Mouse (Mus musculus): ENCODE results near the gene Zfp661. TPM values are rescaled to one million over a fixed set of nuclear protein-coding genes. Genes with fewer than 3 reads are reported as not detected.

The Zfp661 gene
- total RNA-seq (2014; rRNA removed): 2.9 and 3.1 TPM in 2 replicates
- polyA plus RNA-seq (2012; rRNA removed): 2.3 TPM in 2 replicates

GRCm38 (mm10) chr2:127586694-127587513 lies at the start of gene Zfp661, which contains the start of gene Mrps5:
Zfp661 (minus strand) TSS chr2:127587094.
Mrps5 (plus strand) TSS chr2:127587222.
- no peaks in the 10 kb centered on the region for H3K27me3 ChIP-seq (ENCODE audit: control insufficient read depth, insufficient read depth, low read length)
- H3K79me2 ChIP-seq (ENCODE audit: control insufficient read depth, insufficient read depth, low read length): peaks cover 17% of the 10 kb centered on the region; the same call in 1 of the 2 replicates
- peak within 1 kb of the TSS; percentile 76 for H3K4me3 ChIP-seq (ENCODE audit: insufficient read depth, low read depth, low read length)
- peak within 1 kb of the TSS; percentile 90 for H3K9ac ChIP-seq (ENCODE audit: low read depth, low read length)
- H3K27ac ChIP-seq (replicated peaks; ENCODE audit: insufficient read depth, low read depth, low read length): peak within 1 kb of the TSS; percentile 87
- TF ChIP-seq POLR2A (IDR thresholded peaks at IDR 0.05; ENCODE audit: extremely low read depth, insufficient read depth, low read length): peak; percentile 69
- TF ChIP-seq CTCF (IDR thresholded peaks at IDR 0.05; ENCODE audit: low read depth, low read length): no peak; the same call in 1 of the 2 replicates
- peaks cover 14% of the 10 kb centered on the region for H3K4me1 ChIP-seq (ENCODE audit: control insufficient read depth, insufficient read depth, low read length)
- WGBS: 5% methylated on average over 39 of the region's 39 CpGs
- peak; percentile 64 for DNase-seq (ENCODE audit: extremely low read depth, low read depth, low spot score)
- no peaks in the 10 kb centered on the region for H3K36me3 ChIP-seq (ENCODE audit: control insufficient read depth, insufficient read depth, low read length)

DNA sequence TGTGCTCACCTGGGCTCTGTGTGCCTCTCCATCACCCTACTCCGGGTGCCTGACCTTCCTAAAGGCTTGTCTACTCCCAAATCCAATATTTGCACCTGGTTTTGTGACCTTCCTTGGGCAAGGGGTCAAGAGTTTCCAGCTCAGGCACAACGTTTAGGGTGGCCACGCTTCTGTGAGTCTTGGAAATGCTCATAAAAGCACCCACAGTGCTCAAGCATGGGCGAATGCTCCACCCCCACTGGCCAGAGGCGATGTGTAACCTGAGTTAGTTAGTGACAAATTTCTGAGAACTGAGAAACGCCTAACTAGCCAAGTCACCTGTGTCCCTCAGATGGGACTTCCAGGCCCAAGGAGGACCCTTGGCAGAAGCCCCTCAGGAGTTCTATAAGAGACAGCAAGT lies 48.7 kb upstream of the Zfp661 start:
- H3K79me2 ChIP-seq (ENCODE audit: control insufficient read depth, insufficient read depth, low read length): no peaks in the 10 kb centered on the region
- TF ChIP-seq POLR2A (IDR thresholded peaks at IDR 0.05; ENCODE audit: extremely low read depth, insufficient read depth, low read length) (no peak), CTCF (IDR thresholded peaks at IDR 0.05; ENCODE audit: low read depth, low read length) (no peak)
- H3K27ac ChIP-seq (replicated peaks; ENCODE audit: insufficient read depth, low read depth, low read length): no peak overlapping the region
- no peaks in the 10 kb centered on the region for H3K27me3 ChIP-seq (ENCODE audit: control insufficient read depth, insufficient read depth, low read length)
- no peak overlapping the region for H3K4me3 ChIP-seq (ENCODE audit: insufficient read depth, low read depth, low read length)
- H3K9ac ChIP-seq (ENCODE audit: low read depth, low read length): no peak overlapping the region
- DNase-seq (ENCODE audit: extremely low read depth, low read depth, low spot score): no peak
- no peaks in the 10 kb centered on the region for H3K4me1 ChIP-seq (ENCODE audit: control insufficient read depth, insufficient read depth, low read length)
- no peaks in the 10 kb centered on the region for H3K36me3 ChIP-seq (ENCODE audit: control insufficient read depth, insufficient read depth, low read length)
- 40% methylated on average over 6 of the region's 6 CpGs for WGBS

- WGBS: 65% methylated on average over 2 of the region's 2 CpGs
- DNase-seq (ENCODE audit: extremely low read depth, low read depth, low spot score): no peak
- TF ChIP-seq POLR2A (IDR thresholded peaks at IDR 0.05; ENCODE audit: extremely low read depth, insufficient read depth, low read length) (no peak), CTCF (IDR thresholded peaks at IDR 0.05; ENCODE audit: low read depth, low read length) (no peak)
- no peaks in the 10 kb centered on the region for H3K27me3 ChIP-seq (ENCODE audit: control insufficient read depth, insufficient read depth, low read length)
- H3K4me3 ChIP-seq (ENCODE audit: insufficient read depth, low read depth, low read length): no peak overlapping the region
- H3K9ac ChIP-seq (ENCODE audit: low read depth, low read length): no peak overlapping the region
- no peaks in the 10 kb centered on the region for H3K4me1 ChIP-seq (ENCODE audit: control insufficient read depth, insufficient read depth, low read length)
- no peak overlapping the region for H3K27ac ChIP-seq (replicated peaks; ENCODE audit: insufficient read depth, low read depth, low read length)
- no peaks in the 10 kb centered on the region for H3K36me3 ChIP-seq (ENCODE audit: control insufficient read depth, insufficient read depth, low read length)
- no peaks in the 10 kb centered on the region for H3K79me2 ChIP-seq (ENCODE audit: control insufficient read depth, insufficient read depth, low read length)
These were observed 45.7 kb upstream of the Zfp661 start for GRCm38 (mm10) chr2:127632601-127633000.

DNA sequence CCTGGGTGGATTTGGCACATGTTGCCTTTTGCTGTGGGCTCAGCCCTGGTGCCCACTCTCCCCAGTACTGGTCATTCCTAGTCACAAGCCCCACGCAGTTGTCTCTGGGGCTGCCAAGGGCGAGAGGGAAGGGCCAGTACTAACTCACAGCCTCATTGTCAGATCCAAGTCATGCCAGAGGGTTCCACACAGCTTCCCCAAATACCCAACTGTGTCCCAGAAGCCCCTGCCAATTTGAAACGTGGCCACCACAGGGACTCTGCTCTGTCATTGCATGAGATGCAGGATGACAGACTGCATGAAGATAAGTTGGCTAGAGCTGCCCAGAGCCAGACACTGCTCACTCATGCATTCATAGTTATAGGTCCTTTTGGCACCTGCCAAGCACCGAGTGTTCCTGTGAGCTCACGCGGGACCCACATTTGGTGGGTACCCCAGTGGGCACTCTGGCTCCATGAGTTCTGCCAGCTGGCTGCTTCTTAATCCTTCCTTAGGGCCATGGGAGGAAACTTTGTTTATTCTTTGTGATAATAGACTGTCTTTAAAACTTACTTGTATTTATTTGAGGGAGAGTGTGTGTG lies 41.2 kb upstream of the Zfp661 start:
- Histone ChIP-seq H3K4me1 (ENCODE audit: control insufficient read depth, insufficient read depth, low read length) (no peaks in the 10 kb centered on the region), H3K27ac (replicated peaks; ENCODE audit: insufficient read depth, low read depth, low read length) (no peak overlapping the region), H3K27me3 (ENCODE audit: control insufficient read depth, insufficient read depth, low read length) (no peaks in the 10 kb centered on the region), H3K36me3 (ENCODE audit: control insufficient read depth, insufficient read depth, low read length) (no peaks in the 10 kb centered on the region), H3K9ac (ENCODE audit: low read depth, low read length) (no peak overlapping the region), H3K79me2 (ENCODE audit: control insufficient read depth, insufficient read depth, low read length) (no peaks in the 10 kb centered on the region), H3K4me3 (ENCODE audit: insufficient read depth, low read depth, low read length) (no peak overlapping the region)
- TF ChIP-seq CTCF (IDR thresholded peaks at IDR 0.05; ENCODE audit: low read depth, low read length): no peak
- no peak for TF ChIP-seq POLR2A (IDR thresholded peaks at IDR 0.05; ENCODE audit: extremely low read depth, insufficient read depth, low read length)
- no peak for DNase-seq (ENCODE audit: extremely low read depth, low read depth, low spot score)
- 75% methylated on average over 6 of the region's 6 CpGs for WGBS

DNA sequence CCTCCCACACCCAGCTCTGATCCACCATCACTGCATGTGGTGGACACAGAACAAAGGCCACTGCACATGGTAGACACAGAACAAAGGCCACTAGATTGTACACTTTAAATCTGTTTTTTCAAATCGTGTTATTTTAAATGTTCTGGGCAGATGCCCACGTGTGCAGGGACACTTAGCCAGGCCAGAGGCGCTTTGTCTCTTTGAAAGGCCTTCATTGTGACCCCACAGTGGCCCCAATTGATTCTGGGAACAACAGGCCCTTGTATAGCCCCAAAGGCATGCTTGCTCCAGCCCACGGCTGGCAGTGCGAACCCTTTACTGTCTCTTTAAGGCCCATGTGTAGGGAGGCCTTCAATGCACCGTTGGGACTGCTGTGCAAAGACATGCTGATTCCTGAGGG lies 40.5 kb upstream of the Zfp661 start:
- TF ChIP-seq CTCF (IDR thresholded peaks at IDR 0.05; ENCODE audit: low read depth, low read length): no peak
- no peak for TF ChIP-seq POLR2A (IDR thresholded peaks at IDR 0.05; ENCODE audit: extremely low read depth, insufficient read depth, low read length)
- no peaks in the 10 kb centered on the region for H3K79me2 ChIP-seq (ENCODE audit: control insufficient read depth, insufficient read depth, low read length)
- H3K9ac ChIP-seq (ENCODE audit: low read depth, low read length): no peak overlapping the region
- no peak overlapping the region for H3K27ac ChIP-seq (replicated peaks; ENCODE audit: insufficient read depth, low read depth, low read length)
- no peak for DNase-seq (ENCODE audit: extremely low read depth, low read depth, low spot score)
- H3K4me1 ChIP-seq (ENCODE audit: control insufficient read depth, insufficient read depth, low read length): no peaks in the 10 kb centered on the region
- H3K4me3 ChIP-seq (ENCODE audit: insufficient read depth, low read depth, low read length): no peak overlapping the region
- WGBS: 84% methylated on average over 6 of the region's 6 CpGs
- no peaks in the 10 kb centered on the region for H3K36me3 ChIP-seq (ENCODE audit: control insufficient read depth, insufficient read depth, low read length)
- H3K27me3 ChIP-seq (ENCODE audit: control insufficient read depth, insufficient read depth, low read length): no peaks in the 10 kb centered on the region

All from liver, adult 2 months (tissue).